Mouse (Mus musculus) hindbrain, embryonic 11.5 days (tissue): Measurements from ENCODE around the gene Olfr921. TPM values are rescaled to one million over a fixed set of nuclear protein-coding genes. Genes with fewer than 3 reads are reported as not detected.

ENCODE experiments used
- ATAC-seq: fragments of 200-750 bp; cut with Nextera tagmentation; 2 replicates; pipeline ENCODE4 v1.8.0; 2017; ENCODE audit warnings: mild to moderate bottlenecking, moderate TSS enrichment, moderate library complexity; ENCODE audit not compliant: low FRiP score
- DNase-seq: peaks from one replicate; pipeline ENCODE4 v3.0.0-alpha.2; 2015; ENCODE audit warnings: low spot score
- H3K27ac ChIP-seq: fragments of 300-500 bp; sonication (generic); 2 replicates; pipeline ENCODE4 v1.5.1; 2014; ENCODE audit warnings: mild to moderate bottlenecking, low read depth, low read length
- H3K27me3 ChIP-seq: fragments of 300-500 bp; sonication (generic); 2 replicates; pipeline ENCODE4 v1.6.1; 2014; ENCODE audit warnings: mild to moderate bottlenecking, low read length, moderate library complexity, mixed read lengths; ENCODE audit not compliant: control insufficient read depth, insufficient read depth
- H3K36me3 ChIP-seq: fragments of 300-500 bp; sonication (generic); 2 replicates; pipeline ENCODE4 v1.6.1; 2014; ENCODE audit warnings: mild to moderate bottlenecking, low read length, moderate library complexity, mixed read lengths; ENCODE audit not compliant: control insufficient read depth, insufficient read depth
- H3K4me1 ChIP-seq: fragments of 300-500 bp; sonication (generic); replicated peaks from 2 replicates; pipeline ENCODE4 v1.6.1; 2014; ENCODE audit warnings: low read length, mixed read lengths; ENCODE audit not compliant: control insufficient read depth, insufficient read depth
- H3K4me2 ChIP-seq: fragments of 300-500 bp; sonication (generic); replicated peaks from 2 replicates; pipeline ENCODE4 v1.6.1; 2014; ENCODE audit warnings: mild to moderate bottlenecking, low read depth, low read length
- H3K4me3 ChIP-seq: fragments of 300-500 bp; sonication (generic); 2 replicates; pipeline ENCODE4 v1.5.1; 2014; ENCODE audit warnings: low read depth, low read length
- H3K9ac ChIP-seq: fragments of 300-500 bp; sonication (generic); 2 replicates; pipeline ENCODE4 v1.6.1; 2014; ENCODE audit warnings: low read depth, low read length
- H3K9me3 ChIP-seq: fragments of 300-500 bp; sonication (generic); 2 replicates; pipeline ENCODE4 v1.6.1; 2016; ENCODE audit warnings: low read length; ENCODE audit not compliant: control insufficient read depth
- WGBS: fragments of 180-500 bp; shearing (Covaris S2); extraction: QIAGEN DNeasy Blood & Tissue Kit; methylation state at CpG from one replicate; pipeline ENCODE4 v1.1.7; 2014; 5-methylcytosine and 5-hydroxymethylcytosine counted together
- polyA plus RNA-seq: library from polyadenylated mRNA; unstranded; fragments of >200 nt; fragmentation: Nextera tagmentation; extraction: Ambion mirVana; gene quantifications from 2 replicates; pipeline ENCODE4 v1.2.1, GENCODE M21; 2014

The Olfr921 gene
- not detected in 2 replicates for polyA plus RNA-seq

GRCm38 (mm10) chr9:38772768-38773167, at the start of gene Olfr921:
Gene Olfr921 (plus strand): TSS chr9:38773068.
- Histone ChIP-seq H3K27me3 (no peaks in the 10 kb centered on the region), H3K4me1 (no peaks in the 10 kb centered on the region), H3K9ac (no peak within 1 kb of the TSS), H3K4me3 (no peak within 1 kb of the TSS), H3K9me3 (no peaks in the 10 kb centered on the region), H3K27ac (no peak within 1 kb of the TSS), H3K4me2 (no peak within 1 kb of the TSS), H3K36me3 (no peaks in the 10 kb centered on the region)
- DNase-seq, result no peak
- ATAC-seq, result no peak

- no peak overlapping the region for H3K9ac ChIP-seq
- no peaks in the 10 kb centered on the region for H3K4me1 ChIP-seq
- no peaks in the 10 kb centered on the region for H3K36me3 ChIP-seq
- ATAC-seq (no peak), DNase-seq (no peak)
- no peak overlapping the region for H3K4me3 ChIP-seq
- no peak overlapping the region for H3K27ac ChIP-seq
- no peaks in the 10 kb centered on the region for H3K9me3 ChIP-seq
- no peaks in the 10 kb centered on the region for H3K27me3 ChIP-seq
- no peak overlapping the region for H3K4me2 ChIP-seq
- WGBS, result 89% methylated on average over 1 of the region's 1 CpGs
These were observed 48.8 kb upstream of the Olfr921 start for GRCm38 (mm10) chr9:38724044-38724443.

DNA sequence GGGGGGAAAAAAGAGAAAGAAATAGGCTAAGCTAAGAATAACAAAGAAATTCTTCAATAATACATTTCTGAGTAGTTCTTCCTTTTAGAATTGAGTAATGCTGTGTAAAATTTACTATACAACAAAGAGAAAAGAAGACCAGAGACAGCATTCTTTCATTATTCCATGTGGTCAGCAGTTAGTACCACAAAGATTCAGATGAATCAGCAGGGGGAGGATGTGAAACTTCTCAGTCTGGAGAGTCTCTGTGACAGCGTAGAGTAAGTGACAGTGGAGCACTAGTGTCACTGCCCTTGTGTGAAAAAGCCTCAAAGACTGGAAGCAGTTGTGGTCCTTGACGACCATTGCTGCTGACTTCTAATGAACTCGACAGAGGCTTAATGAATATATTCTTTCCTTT, 44.6 kb upstream of the Olfr921 start:
- 83% methylated on average over 3 of the region's 3 CpGs for WGBS
- no peak for ATAC-seq
- Histone ChIP-seq H3K36me3 (no peaks in the 10 kb centered on the region), H3K27ac (no peak overlapping the region), H3K4me1 (no peaks in the 10 kb centered on the region), H3K9me3 (no peaks in the 10 kb centered on the region), H3K9ac (no peak overlapping the region), H3K4me2 (no peak overlapping the region), H3K4me3 (no peak overlapping the region), H3K27me3 (no peaks in the 10 kb centered on the region)
- DNase-seq, result no peak

GRCm38 (mm10) chr9:38741408-38741807, 31.5 kb upstream of the Olfr921 start:
- no peak overlapping the region for H3K4me3 ChIP-seq
- no peaks in the 10 kb centered on the region for H3K27me3 ChIP-seq
- no peaks in the 10 kb centered on the region for H3K36me3 ChIP-seq
- no peak overlapping the region for H3K27ac ChIP-seq
- no peak for DNase-seq
- ATAC-seq, result no peak
- no peak overlapping the region for H3K4me2 ChIP-seq
- 100% methylated on average over 1 of the region's 1 CpGs for WGBS
- no peak overlapping the region for H3K9ac ChIP-seq
- H3K9me3 ChIP-seq, result no peaks in the 10 kb centered on the region
- no peaks in the 10 kb centered on the region for H3K4me1 ChIP-seq

DNA sequence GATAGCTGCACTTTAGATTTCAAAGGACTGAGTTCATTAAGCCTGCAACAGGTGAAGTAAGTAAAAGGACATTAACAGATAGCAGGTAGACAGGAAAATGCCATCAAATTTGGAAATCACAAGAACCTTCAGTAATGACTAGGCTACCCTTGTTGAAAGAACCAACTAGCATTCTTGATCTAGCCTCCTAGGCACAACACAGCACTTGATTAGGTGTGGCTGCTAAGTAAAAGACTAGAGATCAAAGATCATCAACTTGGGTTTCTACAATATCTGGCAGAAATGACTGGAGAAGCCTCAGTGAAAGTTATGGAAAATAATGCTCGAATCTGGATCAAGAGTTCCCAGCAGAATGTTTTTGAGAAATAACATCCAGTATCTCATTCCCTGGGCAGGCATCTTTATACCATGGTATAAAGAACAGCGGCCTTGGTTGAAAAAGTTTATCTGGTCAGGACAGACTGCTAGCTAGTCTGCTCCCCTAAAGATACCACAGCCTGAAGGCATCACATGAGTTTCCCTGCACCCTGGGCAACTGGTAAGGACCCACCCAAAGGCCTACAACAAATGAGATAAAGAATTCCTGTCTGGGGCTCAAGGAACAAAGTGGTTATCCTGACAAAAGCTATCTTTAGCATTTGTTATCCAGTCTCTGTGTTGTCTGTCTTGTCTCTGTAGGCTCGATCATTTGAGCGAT, 28.1 kb upstream of the Olfr921 start:
- 95% methylated on average over 4 of the region's 4 CpGs for WGBS
- Histone ChIP-seq H3K4me1 (no peaks in the 10 kb centered on the region), H3K27me3 (no peaks in the 10 kb centered on the region), H3K4me3 (no peak overlapping the region), H3K36me3 (no peaks in the 10 kb centered on the region), H3K9me3 (no peaks in the 10 kb centered on the region), H3K27ac (no peak overlapping the region), H3K9ac (no peak overlapping the region), H3K4me2 (no peak overlapping the region)
- ATAC-seq (no peak), DNase-seq (no peak)

GRCm38 (mm10) chr9:38751999-38752398, 20.9 kb upstream of the Olfr921 start, which contains the start of gene Olfr920:
Gene Olfr920 (plus strand): TSS chr9:38752299.
- Histone ChIP-seq H3K36me3 (no peaks in the 10 kb centered on the region), H3K4me3 (no peak within 1 kb of the TSS), H3K4me1 (no peaks in the 10 kb centered on the region), H3K9me3 (no peaks in the 10 kb centered on the region), H3K27me3 (no peaks in the 10 kb centered on the region), H3K27ac (no peak within 1 kb of the TSS), H3K4me2 (no peak within 1 kb of the TSS), H3K9ac (no peak within 1 kb of the TSS)
- WGBS, result 86% methylated on average over 1 of the region's 1 CpGs
- ATAC-seq (no peak), DNase-seq (no peak)

DNA sequence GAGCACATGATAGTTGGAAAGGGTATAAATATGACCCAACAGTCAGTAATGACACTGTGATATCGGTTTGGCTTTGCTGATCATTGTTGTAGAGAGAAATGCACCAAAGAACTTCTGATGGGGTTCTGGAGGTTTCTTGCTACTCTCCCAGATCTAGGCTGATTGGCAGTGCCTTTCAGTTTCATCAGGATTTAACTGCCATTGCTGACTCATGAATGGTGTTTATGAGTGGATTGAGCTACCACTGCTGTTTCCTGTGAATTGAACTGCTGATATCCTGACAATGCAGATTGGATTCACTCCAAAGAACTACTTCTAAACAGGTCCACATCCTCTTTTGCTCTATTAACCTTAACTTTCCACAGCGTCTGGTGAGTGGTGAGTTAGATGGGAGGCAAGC, 19.8 kb downstream of the Olfr921 start:
- ATAC-seq (no peak), DNase-seq (no peak)
- Histone ChIP-seq H3K27ac (no peak overlapping the region), H3K36me3 (no peaks in the 10 kb centered on the region), H3K4me2 (no peak overlapping the region), H3K4me3 (no peak overlapping the region), H3K4me1 (no peaks in the 10 kb centered on the region), H3K9ac (no peak overlapping the region), H3K9me3 (no peaks in the 10 kb centered on the region), H3K27me3 (no peaks in the 10 kb centered on the region)
- 92% methylated on average over 2 of the region's 2 CpGs for WGBS

- Histone ChIP-seq H3K27me3 (no peaks in the 10 kb centered on the region), H3K27ac (no peak overlapping the region), H3K4me2 (no peak overlapping the region), H3K9ac (no peak overlapping the region), H3K4me3 (no peak overlapping the region), H3K4me1 (no peaks in the 10 kb centered on the region), H3K36me3 (no peaks in the 10 kb centered on the region), H3K9me3 (no peaks in the 10 kb centered on the region)
- DNase-seq, result no peak
- ATAC-seq, result no peak
These were observed 32.8 kb downstream of the Olfr921 start for GRCm38 (mm10) chr9:38805696-38806095.

DNA sequence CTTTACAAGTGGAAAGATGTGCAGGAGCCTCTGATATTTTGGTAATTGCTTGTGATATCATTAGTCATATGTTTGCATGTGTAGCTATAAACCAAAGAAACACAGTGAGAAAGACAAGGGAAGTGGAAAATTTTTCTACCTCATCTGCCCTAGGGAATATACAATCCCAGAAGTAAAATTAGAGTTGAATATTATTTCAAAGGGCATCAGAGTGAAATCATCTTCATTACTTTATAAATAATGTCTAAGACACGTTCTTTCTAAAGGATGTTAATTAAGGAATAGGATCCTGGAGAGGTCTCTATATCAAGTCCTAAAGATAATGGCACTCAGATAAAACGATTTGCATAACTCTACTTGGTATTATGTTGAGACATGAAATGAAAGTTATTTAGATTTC, 41.4 kb downstream of the Olfr921 start, which contains the start of gene Olfr922:
Gene Olfr922 (plus strand): TSS at position 301 of the 400 bp plus-strand sequence.
- no peak within 1 kb of the TSS for H3K9ac ChIP-seq
- no peak within 1 kb of the TSS for H3K27ac ChIP-seq
- no peak within 1 kb of the TSS for H3K4me2 ChIP-seq
- H3K36me3 ChIP-seq, result no peaks in the 10 kb centered on the region
- H3K4me3 ChIP-seq, result no peak within 1 kb of the TSS
- DNase-seq (no peak), ATAC-seq (no peak)
- no peaks in the 10 kb centered on the region for H3K27me3 ChIP-seq
- 70% methylated on average over 2 of the region's 2 CpGs for WGBS
- no peaks in the 10 kb centered on the region for H3K4me1 ChIP-seq
- no peaks in the 10 kb centered on the region for H3K9me3 ChIP-seq
